Mouse (Mus musculus) erythroid progenitor cell, adult 5-6 weeks (primary cell): Measurements from ENCODE around the gene Sowahc. TPM values are rescaled to one million over a fixed set of nuclear protein-coding genes. Genes with fewer than 3 reads are reported as not detected.
A peak's percentile ranks its signal among the peaks of the same experiment; 100 is the strongest.

Experiments used
- ATAC-seq: replicated peaks from 2 replicates; pipeline ENCODE4 v1.8.0; 2016; ENCODE audit warnings: moderate number of reproducible peaks, mild to moderate bottlenecking, moderate TSS enrichment, inconsistent platforms; ENCODE audit not compliant: poor library complexity, low FRiP score, severe bottlenecking
- total RNA-seq, 2 experiments: library from RNA; stranded (forward) in 1 of 2; stranded (reverse) in 1 of 2; fragments of 150-400 nt in 1 of 2; fragments of 186-747, 209-891 nt in 1 of 2; gene quantifications; 2 replicates each; pipeline versions ENCODE4 v1.2.3 to v1.2.4; 2015 to 2017; ENCODE audit warnings: low replicate concordance in 2 of 2

Gene Sowahc
- total RNA-seq (2015; ENCODE audit: low replicate concordance), result 2.5 and 3.4 TPM in 2 replicates
- 2.1 and 3.6 TPM in 2 replicates for total RNA-seq (2017; ENCODE audit: low replicate concordance)

- peak; percentile 73 for ATAC-seq
Observed at GRCm38 (mm10) chr10:59221473-59222270, at the start of gene Sowahc, which contains the start of gene Sept10. Gene Sowahc (plus strand): TSS chr10:59221953. Gene Sept10 (minus strand): TSS chr10:59221847.

GRCm38 (mm10) chr10:59172539-59172938 is 49.2 kb upstream of the Sowahc start:
- no peak for ATAC-seq

GRCm38 (mm10) chr10:59179620-59180019 is 42.1 kb upstream of the Sowahc start:
- no peak for ATAC-seq

GRCm38 (mm10) chr10:59182306-59182705 is 39.4 kb upstream of the Sowahc start:
- ATAC-seq, result no peak

DNA sequence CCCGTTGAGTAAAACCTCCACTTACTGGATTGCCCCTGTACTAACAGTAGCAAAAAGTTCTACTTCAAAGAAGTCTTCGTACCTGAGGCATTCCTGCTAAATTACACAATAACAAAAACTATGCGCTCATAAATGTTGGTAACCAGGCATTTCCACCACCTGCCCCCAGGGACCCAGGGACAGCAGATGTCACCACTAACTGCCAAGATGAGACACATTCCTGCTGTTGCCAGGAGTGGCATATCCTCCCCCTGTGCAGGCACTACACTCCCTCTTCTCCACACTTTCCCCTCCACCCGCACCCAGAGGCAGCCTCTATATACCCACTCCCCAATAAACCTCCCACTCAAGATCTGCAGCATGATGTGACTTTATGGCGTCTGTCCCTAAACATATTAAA is 26.9 kb upstream of the Sowahc start:
- ATAC-seq, result no peak

- no peak for ATAC-seq
Observed at GRCm38 (mm10) chr10:59196763-59197162, 25.0 kb upstream of the Sowahc start.

GRCm38 (mm10) chr10:59200011-59200410 is 21.7 kb upstream of the Sowahc start:
- no peak for ATAC-seq

DNA sequence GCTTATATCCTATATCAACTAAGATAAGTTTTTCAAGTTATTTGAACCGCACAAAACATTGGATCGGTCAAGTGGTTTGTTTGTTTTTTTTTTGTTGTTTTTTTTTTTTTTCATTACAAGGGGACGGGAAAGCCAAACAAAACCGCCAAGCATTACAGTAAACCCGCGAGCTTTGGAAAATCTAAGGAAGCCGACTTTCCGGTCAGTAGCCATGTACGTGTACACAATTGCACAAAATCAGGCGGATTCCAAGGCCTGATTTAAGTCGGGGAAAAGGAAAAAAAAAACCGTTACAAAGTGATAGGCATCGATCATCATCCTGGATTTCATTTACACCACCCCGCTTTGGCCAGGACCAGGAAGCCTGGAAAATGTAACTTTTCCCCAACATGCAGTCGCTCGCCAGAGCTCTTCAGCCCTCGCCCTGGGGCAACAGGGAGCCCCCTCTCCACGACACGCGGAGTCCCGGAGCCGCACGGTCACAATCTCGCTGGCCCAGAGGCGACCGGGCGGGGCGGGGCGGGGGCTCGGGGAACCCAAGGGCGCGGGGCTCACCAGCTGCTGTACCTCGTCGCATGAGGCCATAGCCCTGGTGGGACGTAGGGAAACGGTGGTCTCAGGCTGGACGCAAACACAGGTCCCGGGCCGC is 805 bp upstream of the Sowahc start:
- ATAC-seq, result no peak

DNA sequence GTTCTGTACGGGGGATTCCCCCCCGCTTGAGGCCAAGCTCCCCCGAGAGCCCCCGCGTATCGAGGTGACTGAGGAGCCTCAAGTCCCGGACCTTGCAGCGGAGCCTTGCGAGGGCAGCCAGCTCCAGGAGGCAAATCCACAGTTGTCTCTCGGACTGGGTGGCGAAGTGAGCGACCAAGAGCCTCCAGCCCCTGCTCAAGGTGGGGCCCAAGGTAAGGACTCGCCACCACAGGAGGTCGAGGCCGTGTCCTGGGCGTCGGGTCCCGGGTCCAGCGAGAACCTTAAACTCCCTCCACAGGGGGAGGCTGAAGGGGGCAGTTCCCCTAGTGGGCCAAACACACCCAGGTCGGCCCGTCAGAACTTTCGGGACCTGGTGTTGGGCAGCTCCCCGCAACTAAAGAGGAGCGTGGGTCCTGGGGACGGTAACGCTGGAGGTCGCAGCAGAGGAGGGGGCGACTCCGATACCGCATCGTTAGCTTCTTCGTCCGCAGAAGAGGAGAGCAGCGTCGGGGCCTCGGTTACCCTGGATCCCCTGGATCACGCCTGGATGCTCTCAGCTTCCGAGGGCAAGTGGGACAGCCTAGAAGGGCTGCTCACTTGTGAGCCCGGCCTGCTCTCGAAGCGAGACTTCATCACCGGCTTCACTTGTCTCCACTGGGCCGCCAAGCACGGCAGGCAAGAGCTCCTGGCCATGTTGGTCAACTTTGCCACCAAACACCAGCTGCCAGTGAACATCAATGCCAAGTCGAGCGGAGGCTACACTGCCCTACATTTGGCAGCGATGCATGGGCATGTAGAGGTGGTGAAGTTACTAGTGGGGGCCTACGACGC is 733 bp downstream of the Sowahc start:
- peak; percentile 53 for ATAC-seq

DNA sequence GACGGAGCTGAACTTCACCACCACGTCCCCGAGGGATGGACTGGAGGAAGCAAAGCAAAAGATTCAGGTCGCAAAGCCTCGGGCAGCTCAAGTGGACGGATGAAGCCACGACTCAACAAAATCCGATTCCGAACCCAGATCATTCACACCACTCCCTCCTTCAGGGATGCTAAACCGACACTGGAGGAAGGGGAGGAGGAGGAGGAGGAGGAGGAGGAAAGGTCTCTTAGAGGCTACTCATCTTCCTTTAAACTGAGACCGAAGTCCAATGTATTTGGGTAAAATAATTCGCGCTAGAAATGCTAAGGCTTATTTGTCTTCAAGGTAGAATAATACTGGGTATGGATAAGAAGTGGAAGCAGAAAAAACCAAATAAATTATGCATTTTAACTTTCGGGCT is 1.5 kb downstream of the Sowahc start:
- no peak for ATAC-seq

- ATAC-seq, result no peak
Observed at GRCm38 (mm10) chr10:59223890-59224289, 2.1 kb downstream of the Sowahc start.

DNA sequence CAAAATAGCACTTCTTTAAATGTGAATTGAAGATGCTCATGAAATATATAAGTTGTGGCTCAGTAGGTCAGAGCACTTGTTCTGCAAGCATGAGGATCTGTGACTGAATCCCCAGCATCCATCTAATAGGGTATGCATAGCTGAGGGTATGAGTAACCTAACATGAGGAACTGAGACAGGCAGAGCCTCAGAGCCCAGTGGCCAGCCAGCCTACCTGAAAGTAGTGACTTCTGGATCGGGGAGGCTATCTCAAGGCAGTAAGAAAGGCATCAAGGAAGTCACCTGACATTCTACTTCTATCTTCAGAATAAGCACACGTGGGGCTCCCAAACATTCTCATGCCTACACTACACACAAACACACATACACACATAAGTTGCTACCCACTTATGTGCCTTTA is 3.4 kb downstream of the Sowahc start:
- no peak for ATAC-seq

DNA sequence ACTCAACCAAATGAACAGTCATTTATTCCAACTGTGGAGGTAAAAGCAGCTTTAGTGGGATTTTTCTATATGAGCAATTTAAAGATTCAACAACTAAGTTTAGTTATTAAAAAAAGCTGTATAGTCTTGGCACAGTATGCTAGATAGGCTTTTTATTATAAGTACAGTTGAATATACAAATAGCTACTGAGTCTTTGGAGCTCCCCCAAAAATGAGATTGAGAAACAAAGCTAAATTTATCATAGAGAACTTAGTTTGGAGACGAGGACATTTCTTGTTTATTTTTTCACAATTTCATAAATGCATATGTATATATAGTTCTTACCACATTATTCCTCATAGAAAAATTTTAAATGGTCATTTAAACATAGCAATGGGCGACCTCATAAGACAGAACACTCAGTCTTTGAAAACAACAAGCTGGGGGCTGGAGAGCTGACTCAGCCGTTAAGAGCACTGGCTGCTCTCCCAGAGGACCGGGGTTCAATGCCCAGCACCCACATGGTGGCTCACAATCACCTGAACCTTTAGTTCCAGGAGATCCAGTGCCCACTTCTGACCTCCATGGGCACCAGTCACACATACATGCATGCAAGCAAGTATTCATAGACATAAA is 7.6 kb downstream of the Sowahc start:
- no peak for ATAC-seq

GRCm38 (mm10) chr10:59235227-59235626 is 13.5 kb downstream of the Sowahc start:
- ATAC-seq, result no peak

- ATAC-seq, result no peak
Observed at GRCm38 (mm10) chr10:59235847-59236246, 14.1 kb downstream of the Sowahc start.

- ATAC-seq, result no peak
Observed at GRCm38 (mm10) chr10:59236486-59236885, 14.7 kb downstream of the Sowahc start.

DNA sequence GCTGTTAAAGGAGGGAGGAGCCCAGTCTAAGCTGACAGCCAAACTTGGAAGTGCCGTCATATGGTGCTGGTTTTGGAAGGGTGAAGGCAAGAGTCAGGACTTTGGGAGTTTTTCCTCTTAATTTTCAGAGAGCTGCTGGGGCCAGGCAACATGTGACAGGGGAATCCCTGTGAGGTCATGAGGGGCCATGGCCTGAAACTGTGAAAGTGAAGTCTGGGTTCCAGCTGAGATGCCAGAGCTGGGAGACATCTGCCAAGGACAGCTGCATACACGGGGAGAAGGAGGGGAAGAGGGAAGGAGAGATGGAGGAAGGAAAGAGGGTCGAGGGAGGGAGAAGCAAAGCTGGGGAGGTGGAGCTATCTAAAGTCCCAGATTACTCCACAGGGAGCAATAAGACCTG is 16.0 kb downstream of the Sowahc start:
- ATAC-seq, result no peak

- no peak for ATAC-seq
Observed at GRCm38 (mm10) chr10:59241141-59241541, 19.4 kb downstream of the Sowahc start.

DNA sequence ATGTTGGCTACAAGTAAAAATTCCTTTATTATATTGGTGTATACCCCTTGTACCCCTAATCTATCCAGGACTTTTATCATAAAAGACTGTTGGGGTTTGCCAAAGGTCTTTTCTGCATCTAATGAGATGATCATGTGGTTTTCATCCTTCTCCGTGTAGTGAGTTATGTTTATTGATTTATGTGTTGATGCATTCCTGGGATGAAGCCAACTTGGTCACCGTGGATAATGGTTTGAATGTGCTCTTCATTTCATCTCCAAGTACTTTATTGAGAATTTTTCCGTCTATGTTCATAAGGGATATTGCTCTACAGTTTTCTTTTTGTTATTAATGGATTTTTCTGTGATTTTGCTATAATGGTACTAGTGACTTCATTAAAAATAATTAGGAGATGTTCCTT is 27.8 kb downstream of the Sowahc start:
- no peak for ATAC-seq

- no peak for ATAC-seq
Observed at GRCm38 (mm10) chr10:59250679-59251078, 28.9 kb downstream of the Sowahc start.
